Mouse (Mus musculus) forebrain, embryonic 11.5 days (tissue): ENCODE data around the gene Car6. TPM values are rescaled to one million over a fixed set of nuclear protein-coding genes. Genes with fewer than 3 reads are reported as not detected.

Experiments used
- ATAC-seq: fragments of 200-750 bp; cut with Nextera tagmentation; replicated peaks from 2 replicates; pipeline ENCODE4 v1.8.0; 2017; ENCODE audit warnings: moderate TSS enrichment; ENCODE audit not compliant: low FRiP score
- DNase-seq: peaks from one replicate; pipeline ENCODE4 v3.0.0-alpha.2; 2017; ENCODE audit warnings: low spot score
- H3K27ac ChIP-seq: fragments of 300-500 bp; sonication (generic); 2 replicates; pipeline ENCODE4 v1.5.1; 2014; ENCODE audit warnings: low read depth, low read length
- H3K27me3 ChIP-seq: fragments of 300-500 bp; sonication (generic); 2 replicates; pipeline ENCODE4 v1.6.1; 2014; ENCODE audit warnings: mild to moderate bottlenecking, low read length, mixed read lengths; ENCODE audit not compliant: control insufficient read depth, insufficient read depth
- H3K36me3 ChIP-seq: fragments of 300-500 bp; sonication (generic); 2 replicates; pipeline ENCODE4 v1.6.1; 2014; ENCODE audit warnings: mild to moderate bottlenecking, low read length, moderate library complexity, mixed read lengths; ENCODE audit not compliant: control insufficient read depth, insufficient read depth
- H3K4me1 ChIP-seq: fragments of 300-500 bp; sonication (generic); replicated peaks from 2 replicates; pipeline ENCODE4 v1.6.1; 2014; ENCODE audit warnings: low read length, mixed read lengths; ENCODE audit not compliant: control insufficient read depth, insufficient read depth
- H3K4me2 ChIP-seq: fragments of 300-500 bp; sonication (generic); 2 replicates; pipeline ENCODE4 v1.6.1; 2014; ENCODE audit warnings: low read depth, mild to moderate bottlenecking, low read length, moderate library complexity, mixed read lengths; ENCODE audit not compliant: severe bottlenecking
- H3K4me3 ChIP-seq: fragments of 300-500 bp; sonication (generic); 2 replicates; pipeline ENCODE4 v1.5.1; 2014; ENCODE audit warnings: low read depth, low read length
- H3K9ac ChIP-seq: fragments of 300-500 bp; sonication (generic); 2 replicates; pipeline ENCODE4 v1.6.1; 2014; ENCODE audit warnings: low read length
- H3K9me3 ChIP-seq: fragments of 300-500 bp; sonication (generic); 2 replicates; pipeline ENCODE4 v1.6.1; 2016; ENCODE audit warnings: low read length, mixed read lengths; ENCODE audit not compliant: control insufficient read depth
- WGBS: fragments of 180-500 bp; shearing (Covaris S2); extraction: QIAGEN DNeasy Blood & Tissue Kit; methylation state at CpG from one replicate; pipeline ENCODE4 v1.1.7; 2014; 5-methylcytosine and 5-hydroxymethylcytosine counted together
- polyA plus RNA-seq: library from polyadenylated mRNA; unstranded; fragments of >200 nt; fragmentation: Nextera tagmentation; extraction: Ambion mirVana; gene quantifications from 2 replicates; pipeline ENCODE4 v1.2.1, GENCODE M21; 2014

The Car6 gene
- polyA plus RNA-seq, 1 experiment from 2014 or later: not detected

GRCm38 (mm10) chr4:150144242-150144641, 56.9 kb downstream of the Car6 start:
- DNase-seq: no peak
- H3K4me3 ChIP-seq: no peak overlapping the region

GRCm38 (mm10) chr4:150140346-150140745, 60.8 kb downstream of the Car6 start:
- DNase-seq (no peak), ATAC-seq (no peak)
- Histone ChIP-seq H3K27ac (no peak overlapping the region), H3K9me3 (no peaks in the 10 kb centered on the region), H3K4me2 (no peak overlapping the region), H3K9ac (no peak overlapping the region), H3K27me3 (no peaks in the 10 kb centered on the region), H3K36me3 (no peaks in the 10 kb centered on the region), H3K4me1 (peaks cover 2% of the 10 kb centered on the region; the same call in 1 of the 2 replicates), H3K4me3 (no peak overlapping the region)
- 82% methylated on average over 7 of the region's 7 CpGs for WGBS

More at GRCm38 (mm10) chr4:150144242-150144641, 56.9 kb downstream of the Car6 start:
- Histone ChIP-seq H3K9ac (no peak overlapping the region), H3K9me3 (no peaks in the 10 kb centered on the region; the same call in 1 of the 2 replicates), H3K27me3 (no peaks in the 10 kb centered on the region), H3K36me3 (no peaks in the 10 kb centered on the region), H3K4me1 (no peaks in the 10 kb centered on the region), H3K4me2 (no peak overlapping the region), H3K27ac (no peak overlapping the region)
- WGBS: 23% methylated on average over 12 of the region's 12 CpGs
- no peak for ATAC-seq

DNA sequence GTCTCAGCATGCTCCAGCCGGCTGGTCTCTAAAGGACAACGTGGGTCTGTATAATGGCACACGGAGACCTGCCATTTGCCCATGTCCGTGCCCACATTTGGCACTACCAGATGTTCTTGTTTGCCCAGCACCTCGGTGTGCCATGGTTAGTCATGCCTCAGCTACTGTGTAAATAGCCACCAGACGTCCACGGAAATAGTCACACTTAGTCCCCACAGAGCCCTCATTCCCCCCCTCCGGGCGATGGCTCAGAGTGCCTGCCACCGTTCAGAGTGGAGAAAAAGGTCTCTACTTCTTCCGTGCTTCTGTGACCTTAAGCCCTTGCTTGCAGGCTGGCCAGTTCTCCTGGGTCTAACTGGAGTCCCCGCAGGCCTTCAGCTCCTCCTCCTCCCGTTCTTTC, 62.0 kb downstream of the Car6 start:
- H3K27ac ChIP-seq: no peak overlapping the region
- H3K9ac ChIP-seq: no peak overlapping the region
- no peak overlapping the region for H3K4me2 ChIP-seq
- H3K36me3 ChIP-seq: no peaks in the 10 kb centered on the region
- ATAC-seq: no peak
- 72% methylated on average over 13 of the region's 13 CpGs for WGBS
- no peak overlapping the region for H3K4me3 ChIP-seq
- H3K27me3 ChIP-seq: no peaks in the 10 kb centered on the region
- H3K4me1 ChIP-seq: peaks cover 2% of the 10 kb centered on the region; the same call in 1 of the 2 replicates
- H3K9me3 ChIP-seq: no peaks in the 10 kb centered on the region
- DNase-seq: no peak

DNA sequence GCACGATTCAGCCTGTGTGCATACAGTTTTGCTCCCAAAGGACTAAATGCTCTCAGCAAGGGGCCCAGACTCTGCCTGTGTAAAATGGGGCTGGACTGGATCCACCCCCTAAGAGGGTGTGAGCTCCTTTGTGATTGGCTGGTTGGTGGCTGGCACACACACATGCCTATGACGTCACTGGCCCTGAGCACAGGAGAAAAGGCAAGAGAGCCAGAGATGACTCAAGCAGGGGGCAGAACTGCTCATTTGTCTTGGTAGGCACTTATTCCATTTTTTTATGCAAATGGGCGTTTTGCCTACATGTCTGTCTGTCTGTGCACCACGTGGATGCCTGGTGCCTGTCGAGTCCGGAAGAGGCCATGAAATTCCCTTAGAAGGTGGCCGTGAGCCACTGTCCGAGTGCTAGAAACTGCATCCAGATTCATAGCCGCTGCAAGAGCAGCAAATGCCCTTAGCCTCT, 63.0 kb downstream of the Car6 start:
- ATAC-seq: peak; percentile 82
- Histone ChIP-seq H3K27me3 (no peaks in the 10 kb centered on the region), H3K36me3 (no peaks in the 10 kb centered on the region), H3K4me2 (peak overlapping the region; percentile 21; the same call in 1 of the 2 replicates), H3K9ac (no peak overlapping the region), H3K27ac (no peak overlapping the region), H3K4me1 (peaks cover 2% of the 10 kb centered on the region; the same call in 1 of the 2 replicates), H3K4me3 (no peak overlapping the region; the same call in 1 of the 2 replicates), H3K9me3 (no peaks in the 10 kb centered on the region)
- WGBS: 39% methylated on average over 9 of the region's 9 CpGs
- peak; percentile 77 for DNase-seq

DNA sequence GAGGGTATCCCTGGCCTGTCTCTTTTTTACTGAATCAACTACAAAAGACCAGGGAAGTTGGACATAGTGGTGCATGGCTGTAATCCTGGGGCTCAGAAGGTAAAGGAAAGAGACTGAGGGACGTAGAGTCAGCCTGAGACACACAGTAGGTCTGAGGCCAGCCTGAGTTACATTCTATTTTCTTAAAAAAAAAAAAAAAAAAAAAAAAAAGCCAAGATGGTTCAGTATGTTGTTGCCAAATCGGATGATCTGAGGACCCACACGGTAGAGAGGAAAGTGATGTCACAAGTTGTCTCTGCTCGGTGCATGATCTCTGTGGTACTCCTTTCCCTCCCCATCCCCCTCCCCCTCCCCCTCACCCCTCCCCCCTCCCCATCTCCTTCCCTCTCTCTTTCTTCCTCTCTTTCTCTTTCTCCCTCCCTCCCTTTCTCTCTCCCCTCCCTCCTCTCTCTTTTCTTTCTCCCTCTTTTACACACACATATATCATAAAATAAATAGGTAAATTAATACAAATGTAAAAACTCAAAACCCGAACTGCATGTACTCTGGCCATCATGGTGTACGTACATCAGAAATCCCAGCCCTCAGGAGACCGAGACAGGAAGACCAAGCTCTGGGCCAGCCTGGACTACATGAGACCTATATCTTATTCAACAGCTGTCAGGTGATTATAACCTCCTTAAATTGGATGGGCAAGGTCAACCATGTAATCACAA, 63.6 kb downstream of the Car6 start:
- H3K4me3 ChIP-seq: no peak overlapping the region

More for the DNA sequence above, 63.6 kb downstream of the Car6 start:
- Histone ChIP-seq H3K4me2 (no peak overlapping the region), H3K27me3 (no peaks in the 10 kb centered on the region), H3K9me3 (no peaks in the 10 kb centered on the region), H3K36me3 (no peaks in the 10 kb centered on the region), H3K4me1 (peaks cover 6% of the 10 kb centered on the region), H3K9ac (no peak overlapping the region), H3K27ac (no peak overlapping the region)
- WGBS: 87% methylated on average over 7 of the region's 7 CpGs
- ATAC-seq (peak; percentile 9; the same call in 1 of the 2 replicates), DNase-seq (no peak)

Other genes starting within 250 kb of the Car6 start
- gene Spsb1, start 246.3 kb downstream of the Car6 start, polyA plus RNA-seq: 7.5 and 7.8 TPM in 2 replicates
- 2.1 and 2.5 TPM in 2 replicates for gene H6pd, start 192.3 kb downstream of the Car6 start, polyA plus RNA-seq
- gene Gpr157, start 114.0 kb downstream of the Car6 start, polyA plus RNA-seq: 0.21 and 0.24 TPM in 2 replicates
- 1.1 and 1.8 TPM in 2 replicates for gene Slc2a5, start 82.0 kb downstream of the Car6 start, polyA plus RNA-seq
- gene Slc2a7, start 52.4 kb downstream of the Car6 start, polyA plus RNA-seq: not detected in 2 replicates
- 1,858 and 1,977 TPM in 2 replicates for gene Eno1, start 35.4 kb upstream of the Car6 start, polyA plus RNA-seq
- 51.6 and 56.2 TPM in 2 replicates for gene Rere, start 80.3 kb upstream of the Car6 start, polyA plus RNA-seq